In the genomic region with DNA sequence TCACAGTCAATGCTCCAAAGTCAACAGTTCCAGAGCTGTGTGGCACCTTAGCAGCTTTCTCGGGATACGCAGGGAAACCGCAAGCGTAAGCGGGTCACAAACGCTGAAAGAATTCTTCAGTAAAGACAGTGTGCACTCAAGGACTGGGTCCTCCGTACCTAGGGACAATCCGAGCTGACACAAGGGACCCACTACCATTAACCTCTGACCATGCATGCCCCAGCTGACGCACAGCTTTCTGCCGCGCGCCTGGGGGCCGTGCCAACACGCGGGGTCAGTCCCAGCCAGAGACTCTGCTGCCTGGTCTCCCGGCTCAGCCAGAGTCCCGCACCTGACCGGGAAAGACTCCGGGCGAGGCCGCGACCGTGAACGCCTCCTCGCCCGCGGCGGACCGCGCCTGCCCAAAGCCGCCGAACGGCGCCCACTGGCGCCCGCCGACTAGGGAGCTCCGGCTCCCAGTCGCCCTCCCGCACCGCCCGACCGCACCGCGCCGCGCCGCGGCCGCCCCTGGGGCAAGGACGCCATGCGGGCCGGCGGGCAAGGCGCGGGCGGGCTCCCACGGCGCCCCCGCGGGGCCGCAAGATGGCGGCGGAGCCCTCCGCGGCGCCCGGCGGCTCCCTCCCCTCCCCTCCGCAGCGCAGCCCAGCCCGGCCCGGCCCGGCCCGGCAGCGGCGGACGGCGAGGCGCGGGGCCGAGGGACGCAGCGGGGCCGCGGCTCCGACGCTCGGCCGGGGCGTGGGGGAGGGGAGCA, we compare ENCODE assay signal across 8 mouse cellular contexts. TPM values are rescaled to one million over a fixed set of nuclear protein-coding genes. Genes with fewer than 3 reads are reported as not detected.
DNase-seq lines count a peak whose midpoint lies in the region; ATAC-seq and TF ChIP-seq lines count a peak whose summit lies in the region.

No protein-coding gene starts in this region.

- no peaks in the 10 kb centered on the region for H3K27me3 ChIP-seq in intestine, postnatal 0 days (replicated peaks; ENCODE audit: control insufficient read depth, insufficient read depth, low read length)
- H3K27me3 ChIP-seq in limb, embryonic 14.5 days (ENCODE audit: control insufficient read depth, insufficient read depth, low read length): no peaks in the 10 kb centered on the region
- no peaks in the 10 kb centered on the region for H3K27me3 ChIP-seq in stomach, embryonic 15.5 days (replicated peaks)

- TF ChIP-seq POLR2A in limb, embryonic 14.5 days (IDR thresholded peaks at IDR 0.05; ENCODE audit: borderline replicate concordance, extremely low read depth, insufficient read depth, insufficient read length): no peak

- peak; percentile 18 for ATAC-seq in intestine, postnatal 0 days
- peak; percentile 19 for ATAC-seq in limb, embryonic 14.5 days (ENCODE audit: low FRiP score, low read depth)
- 0 out of 2 replicates have a peak, but pooled peaks have one; percentile 7 for ATAC-seq in monocyte, adult 5-6 weeks (replicated peaks; ENCODE audit: insufficient number of reproducible peaks, low FRiP score, low TSS enrichment, poor library complexity, severe bottlenecking)
- peak; percentile 16 for ATAC-seq in stomach, embryonic 15.5 days (ENCODE audit: insufficient read depth, low FRiP score, low read depth)

- peak overlapping the region; percentile 98 for H3K9ac ChIP-seq in intestine, postnatal 0 days (ENCODE audit: low read depth, low read length)
- H3K9ac ChIP-seq in limb, embryonic 14.5 days (ENCODE audit: low read depth, low read length, severe bottlenecking): peak overlapping the region; percentile 96
- H3K9ac ChIP-seq in stomach, embryonic 15.5 days: peak overlapping the region; percentile 98

- H3K9me3 ChIP-seq in intestine, postnatal 0 days (ENCODE audit: control insufficient read depth): no peaks in the 10 kb centered on the region
- no peaks in the 10 kb centered on the region for H3K9me3 ChIP-seq in limb, embryonic 14.5 days (ENCODE audit: control insufficient read depth, low read length)
- no peaks in the 10 kb centered on the region for H3K9me3 ChIP-seq in stomach, embryonic 15.5 days

- DNase-seq in left cerebral cortex, adult 18-20 months (ENCODE audit: low spot score in 2 of 2): peak; percentile 22 to 47
- no peak for DNase-seq in left cerebral cortex, adult 11 months (ENCODE audit: low spot score)
- peak; percentile 50 for DNase-seq in embryo, embryonic 10.5 days (ENCODE audit: low spot score)
- DNase-seq in gastrocnemius, postnatal 4 days (ENCODE audit: low spot score in 2 of 2): peak; percentile 29 to 50
- DNase-seq in limb, embryonic 14.5 days (ENCODE audit: low spot score): no peak

- H3K4me3 ChIP-seq in intestine, postnatal 0 days (ENCODE audit: low read depth, low read length): peak overlapping the region; percentile 99
- H3K4me3 ChIP-seq in limb, embryonic 14.5 days (replicated peaks; ENCODE audit: low read length): peak overlapping the region; percentile 96
- H3K4me3 ChIP-seq in stomach, embryonic 15.5 days (replicated peaks): peak overlapping the region; percentile 86

- 0 out of 2 replicates have a peak, but pooled peaks cover 10% of the 10 kb centered on the region for H3K4me1 ChIP-seq in intestine, postnatal 0 days (replicated peaks; ENCODE audit: control insufficient read depth, insufficient read depth, low read length)
- H3K4me1 ChIP-seq in limb, embryonic 14.5 days (ENCODE audit: control insufficient read depth, insufficient read depth, low read length): peaks cover 30% of the 10 kb centered on the region
- peaks cover 13% of the 10 kb centered on the region for H3K4me1 ChIP-seq in stomach, embryonic 15.5 days

- peak overlapping the region; percentile 72 for H3K4me2 ChIP-seq in intestine, postnatal 0 days (replicated peaks; ENCODE audit: low read depth)
- peak overlapping the region; percentile 71 for H3K4me2 ChIP-seq in limb, embryonic 14.5 days (replicated peaks; ENCODE audit: low read depth, low read length, severe bottlenecking)
- H3K4me2 ChIP-seq in stomach, embryonic 15.5 days: peak overlapping the region; percentile 58

- H3K27ac ChIP-seq in intestine, postnatal 0 days (ENCODE audit: low read depth, low read length): peak overlapping the region; percentile 97
- peak overlapping the region; percentile 99 for H3K27ac ChIP-seq in limb, embryonic 14.5 days (replicated peaks; ENCODE audit: low read depth, low read length)
- H3K27ac ChIP-seq in stomach, embryonic 15.5 days: peak overlapping the region; percentile 99

- no peak; the same call in 1 of the 2 replicates for TF ChIP-seq CTCF in intestine, postnatal 0 days (IDR thresholded peaks at IDR 0.05; ENCODE audit: low read depth)

- H3K36me3 ChIP-seq in intestine, postnatal 0 days (ENCODE audit: control insufficient read depth, insufficient read depth): no peaks in the 10 kb centered on the region
- H3K36me3 ChIP-seq in limb, embryonic 14.5 days (ENCODE audit: control insufficient read depth, insufficient read depth, low read length): no peaks in the 10 kb centered on the region
- H3K36me3 ChIP-seq in stomach, embryonic 15.5 days: no peaks in the 10 kb centered on the region

- WGBS in intestine, postnatal 0 days: 1% methylated on average over 64 of the region's 91 CpGs
- under 1% methylated on average over 58 of the region's 91 CpGs for WGBS in limb, embryonic 14.5 days
- WGBS in stomach, embryonic 15.5 days: under 1% methylated on average over 64 of the region's 91 CpGs

RNA-seq across cellular contexts. Expression of a gene that starts 0.8 kb away (rescaled TPM):
- total RNA-seq in left cerebral cortex, adult 18-20 months (2021): 100 to 1,000 TPM; 149 TPM
- total RNA-seq in gastrocnemius, postnatal 4 days (2021): 100 to 1,000 TPM; 142 to 159 TPM
- 290 and 292 TPM in 2 replicates for polyA plus RNA-seq in intestine, postnatal 0 days (2015; fragmentation: Nextera tagmentation; extraction: Ambion mirVana)
- polyA plus RNA-seq in limb, embryonic 14.5 days (2012; rRNA removed): 53.0 and 57.7 TPM in 2 replicates
- polyA plus RNA-seq in limb, embryonic 14.5 days (2014; fragmentation: Nextera tagmentation; extraction: Ambion mirVana): 192 and 196 TPM in 2 replicates
- 67.6 to 82.9 TPM (median 82.5 TPM) in 3 replicates for total RNA-seq in monocyte, adult 5-6 weeks (2017)
- 204 and 207 TPM in 2 replicates for polyA plus RNA-seq in stomach, embryonic 15.5 days (2015; fragmentation: Nextera tagmentation; extraction: Ambion mirVana)

RNA-seq across cellular contexts. Expression of a gene that starts 29.4 kb away (rescaled TPM):
- not detected for total RNA-seq in left cerebral cortex, adult 18-20 months (2021)
- total RNA-seq in gastrocnemius, postnatal 4 days (2021): under 1 TPM; 0.23 to 0.29 TPM
- polyA plus RNA-seq in intestine, postnatal 0 days (2015; fragmentation: Nextera tagmentation; extraction: Ambion mirVana): not detected in 2 replicates
- 0.08 and 0.14 TPM in 2 replicates for polyA plus RNA-seq in limb, embryonic 14.5 days (2012; rRNA removed)
- polyA plus RNA-seq in limb, embryonic 14.5 days (2014; fragmentation: Nextera tagmentation; extraction: Ambion mirVana): 0.10 and 0.22 TPM in 2 replicates
- 0.21 to 0.39 TPM (median 0.38 TPM) in 3 replicates for total RNA-seq in monocyte, adult 5-6 weeks (2017)
- polyA plus RNA-seq in stomach, embryonic 15.5 days (2015; fragmentation: Nextera tagmentation; extraction: Ambion mirVana): not detected in 2 replicates

Comparison
In these comparisons a context has a peak if more than half of its experiments do, and no peak if none do; other contexts are left out.
1. DNase-seq: peak in left cerebral cortex, adult 18-20 months (2 of 2), embryo, embryonic 10.5 days (single experiment) and gastrocnemius, postnatal 4 days (2 of 2); none in left cerebral cortex, adult 11 months (single experiment) and limb, embryonic 14.5 days (single experiment).
2. Peak in every context shown above with its lines, with median percentiles within 50 percentile points of each other: ATAC-seq, H3K27ac ChIP-seq, H3K4me2 ChIP-seq, H3K4me3 ChIP-seq and H3K9ac ChIP-seq.